Mouse (Mus musculus) midbrain, embryonic 15.5 days (tissue): ENCODE measurements at regions not wholly inside any gene's neighbourhood (a gene's known extent, or its start where the extent isn't known, plus 50 kb on each side); places are given as distances from the start of the nearest gene placed in this dataset.

Experiments
- ATAC-seq: fragments of 200-750 bp; cut with Nextera tagmentation; replicated peaks from 2 replicates; pipeline ENCODE4 v1.8.0; 2017; ENCODE audit warnings: moderate TSS enrichment
- H3K27ac ChIP-seq: fragments of 300-500 bp; sonication (generic); 2 replicates; pipeline ENCODE4 v1.5.1; 2015; ENCODE audit warnings: mild to moderate bottlenecking, inconsistent platforms
- H3K27me3 ChIP-seq: fragments of 300-500 bp; sonication (generic); replicated peaks from 2 replicates; pipeline ENCODE4 v1.6.1; 2015; ENCODE audit warnings: inconsistent platforms
- H3K36me3 ChIP-seq: fragments of 300-500 bp; sonication (generic); replicated peaks from 2 replicates; pipeline ENCODE4 v1.6.1; 2015; ENCODE audit warnings: inconsistent platforms
- H3K4me1 ChIP-seq: fragments of 300-500 bp; sonication (generic); 2 replicates; pipeline ENCODE4 v1.6.1; 2015; ENCODE audit warnings: inconsistent platforms
- H3K4me2 ChIP-seq: fragments of 300-500 bp; sonication (generic); 2 replicates; pipeline ENCODE4 v1.6.1; 2015; ENCODE audit warnings: inconsistent platforms, mild to moderate bottlenecking, moderate library complexity
- H3K4me3 ChIP-seq: fragments of 300-500 bp; sonication (generic); 2 replicates; pipeline ENCODE4 v1.5.1; 2015; ENCODE audit warnings: mild to moderate bottlenecking, inconsistent platforms
- H3K9ac ChIP-seq: fragments of 300-500 bp; sonication (generic); 2 replicates; pipeline ENCODE4 v1.6.1; 2015; ENCODE audit warnings: mild to moderate bottlenecking, inconsistent platforms
- H3K9me3 ChIP-seq: fragments of 300-500 bp; sonication (generic); 2 replicates; pipeline ENCODE4 v1.6.1; 2016; ENCODE audit warnings: inconsistent platforms
- WGBS: fragments of 180-500 bp; shearing (Covaris S2); methylation state at CpG from one replicate; pipeline ENCODE4 v1.1.7; 2015; ENCODE audit warnings: mixed read lengths; 5-methylcytosine and 5-hydroxymethylcytosine counted together

GRCm38 (mm10) chr4:125765171-125765570 lies 259.2 kb upstream of the Csf3r start:
- Histone ChIP-seq H3K9ac (no peak overlapping the region), H3K9me3 (no peaks in the 10 kb centered on the region), H3K4me2 (no peak overlapping the region), H3K4me1 (no peaks in the 10 kb centered on the region), H3K27me3 (no peaks in the 10 kb centered on the region), H3K27ac (no peak overlapping the region), H3K4me3 (no peak overlapping the region), H3K36me3 (no peaks in the 10 kb centered on the region)
- ATAC-seq = no peak
- WGBS = 79% methylated on average over 8 of the region's 8 CpGs

GRCm38 (mm10) chr4:125777126-125777525 lies 247.2 kb upstream of the Csf3r start:
- ATAC-seq = no peak
- Histone ChIP-seq H3K9me3 (no peaks in the 10 kb centered on the region), H3K27me3 (no peaks in the 10 kb centered on the region), H3K9ac (no peak overlapping the region), H3K36me3 (no peaks in the 10 kb centered on the region), H3K27ac (no peak overlapping the region), H3K4me3 (no peak overlapping the region), H3K4me2 (no peak overlapping the region), H3K4me1 (peaks cover 19% of the 10 kb centered on the region)
- WGBS = 96% methylated on average over 4 of the region's 4 CpGs

- Histone ChIP-seq H3K9ac (no peak overlapping the region), H3K4me1 (peaks cover 19% of the 10 kb centered on the region), H3K27ac (0 out of 2 replicates have a peak overlapping the region, but pooled peaks have one; percentile 31), H3K4me3 (no peak overlapping the region), H3K9me3 (no peaks in the 10 kb centered on the region), H3K4me2 (no peak overlapping the region), H3K27me3 (no peaks in the 10 kb centered on the region), H3K36me3 (no peaks in the 10 kb centered on the region)
- no peak for ATAC-seq
- 15% methylated on average over 4 of the region's 4 CpGs for WGBS
Observed at GRCm38 (mm10) chr4:125780113-125780512, 244.2 kb upstream of the Csf3r start.

GRCm38 (mm10) chr4:125780921-125781487 lies 243.3 kb upstream of the Csf3r start:
- H3K36me3 ChIP-seq = no peaks in the 10 kb centered on the region

GRCm38 (mm10) chr4:125782346-125782745 lies 242.0 kb upstream of the Csf3r start:
- no peak overlapping the region for H3K9ac ChIP-seq
- no peak overlapping the region for H3K27ac ChIP-seq
- H3K4me3 ChIP-seq = no peak overlapping the region
- no peak for ATAC-seq
- peaks cover 19% of the 10 kb centered on the region for H3K4me1 ChIP-seq
- no peaks in the 10 kb centered on the region for H3K36me3 ChIP-seq
- H3K27me3 ChIP-seq = no peaks in the 10 kb centered on the region
- no peaks in the 10 kb centered on the region for H3K9me3 ChIP-seq
- WGBS = 79% methylated on average over 3 of the region's 3 CpGs
- no peak overlapping the region for H3K4me2 ChIP-seq

More at GRCm38 (mm10) chr4:125780921-125781487, 243.3 kb upstream of the Csf3r start:
- Histone ChIP-seq H3K27ac (peak overlapping the region; percentile 31; the same call in 1 of the 2 replicates), H3K27me3 (no peaks in the 10 kb centered on the region), H3K4me3 (no peak overlapping the region), H3K9me3 (no peaks in the 10 kb centered on the region), H3K4me1 (peaks cover 19% of the 10 kb centered on the region), H3K9ac (no peak overlapping the region), H3K4me2 (peak overlapping the region; percentile 21)
- ATAC-seq = peak; percentile 48; the same call in 1 of the 2 replicates
- 4% methylated on average over 12 of the region's 12 CpGs for WGBS

GRCm38 (mm10) chr4:125786083-125786482 lies 238.3 kb upstream of the Csf3r start:
- Histone ChIP-seq H3K36me3 (no peaks in the 10 kb centered on the region), H3K4me2 (no peak overlapping the region), H3K4me3 (no peak overlapping the region), H3K9me3 (no peaks in the 10 kb centered on the region), H3K9ac (no peak overlapping the region), H3K27me3 (no peaks in the 10 kb centered on the region), H3K4me1 (peaks cover 5% of the 10 kb centered on the region), H3K27ac (no peak overlapping the region)
- no peak for ATAC-seq
- WGBS = 5% methylated on average over 3 of the region's 3 CpGs

- Histone ChIP-seq H3K9ac (no peak overlapping the region), H3K4me2 (no peak overlapping the region), H3K4me3 (no peak overlapping the region), H3K4me1 (no peaks in the 10 kb centered on the region), H3K27me3 (no peaks in the 10 kb centered on the region), H3K27ac (no peak overlapping the region), H3K36me3 (no peaks in the 10 kb centered on the region), H3K9me3 (no peaks in the 10 kb centered on the region)
- ATAC-seq = no peak
- 86% methylated on average over 4 of the region's 4 CpGs for WGBS
Observed at GRCm38 (mm10) chr4:125794679-125795078, 229.7 kb upstream of the Csf3r start.

GRCm38 (mm10) chr4:125807923-125808322 lies 216.4 kb upstream of the Csf3r start:
- Histone ChIP-seq H3K9ac (no peak overlapping the region), H3K27ac (no peak overlapping the region), H3K36me3 (no peaks in the 10 kb centered on the region), H3K9me3 (no peaks in the 10 kb centered on the region), H3K4me3 (no peak overlapping the region), H3K27me3 (no peaks in the 10 kb centered on the region), H3K4me1 (peaks cover 16% of the 10 kb centered on the region), H3K4me2 (no peak overlapping the region)
- ATAC-seq = no peak
- WGBS = 94% methylated on average over 4 of the region's 4 CpGs

- Histone ChIP-seq H3K27ac (peak overlapping the region; percentile 53), H3K4me1 (peaks cover 16% of the 10 kb centered on the region), H3K9ac (no peak overlapping the region), H3K4me3 (no peak overlapping the region), H3K4me2 (no peak overlapping the region), H3K27me3 (no peaks in the 10 kb centered on the region), H3K36me3 (no peaks in the 10 kb centered on the region), H3K9me3 (no peaks in the 10 kb centered on the region)
- peak; percentile 75 for ATAC-seq
- WGBS = 9% methylated on average over 9 of the region's 9 CpGs
Observed at GRCm38 (mm10) chr4:125809446-125810108, 214.8 kb upstream of the Csf3r start.

GRCm38 (mm10) chr4:125810247-125810646 lies 214.1 kb upstream of the Csf3r start:
- peak; percentile 62; the same call in 1 of the 2 replicates for ATAC-seq
- WGBS = 33% methylated on average over 8 of the region's 8 CpGs
- Histone ChIP-seq H3K4me1 (peaks cover 16% of the 10 kb centered on the region), H3K9ac (no peak overlapping the region), H3K27me3 (no peaks in the 10 kb centered on the region), H3K9me3 (no peaks in the 10 kb centered on the region), H3K36me3 (no peaks in the 10 kb centered on the region), H3K4me2 (no peak overlapping the region), H3K27ac (peak overlapping the region; percentile 66), H3K4me3 (no peak overlapping the region)

GRCm38 (mm10) chr4:125814311-125814710 lies 210.0 kb upstream of the Csf3r start:
- no peak overlapping the region for H3K4me2 ChIP-seq
- no peaks in the 10 kb centered on the region for H3K27me3 ChIP-seq
- ATAC-seq = no peak
- no peak overlapping the region for H3K27ac ChIP-seq
- H3K9me3 ChIP-seq = no peaks in the 10 kb centered on the region
- H3K36me3 ChIP-seq = no peaks in the 10 kb centered on the region
- no peak overlapping the region for H3K9ac ChIP-seq
- no peak overlapping the region for H3K4me3 ChIP-seq
- H3K4me1 ChIP-seq = peaks cover 18% of the 10 kb centered on the region
- 88% methylated on average over 12 of the region's 12 CpGs for WGBS

- Histone ChIP-seq H3K36me3 (no peaks in the 10 kb centered on the region), H3K4me2 (no peak overlapping the region), H3K9ac (no peak overlapping the region), H3K4me1 (peaks cover 11% of the 10 kb centered on the region; the same call in 1 of the 2 replicates), H3K27ac (no peak overlapping the region), H3K9me3 (no peaks in the 10 kb centered on the region), H3K27me3 (no peaks in the 10 kb centered on the region), H3K4me3 (no peak overlapping the region)
- WGBS = 60% methylated on average over 3 of the region's 3 CpGs
- ATAC-seq = no peak
Observed at GRCm38 (mm10) chr4:125815276-125815675, 209.1 kb upstream of the Csf3r start.

- Histone ChIP-seq H3K36me3 (no peaks in the 10 kb centered on the region), H3K27me3 (no peaks in the 10 kb centered on the region), H3K27ac (no peak overlapping the region), H3K9me3 (no peaks in the 10 kb centered on the region), H3K9ac (no peak overlapping the region), H3K4me3 (no peak overlapping the region), H3K4me1 (no peaks in the 10 kb centered on the region), H3K4me2 (no peak overlapping the region)
- ATAC-seq = no peak
- 69% methylated on average over 3 of the region's 3 CpGs for WGBS
Observed at GRCm38 (mm10) chr4:125824525-125824924, 199.8 kb upstream of the Csf3r start.
